Mouse (Mus musculus) CH12.LX (cell line): ENCODE data around the gene Rgs7. TPM values are rescaled to one million over a fixed set of nuclear protein-coding genes. Genes with fewer than 3 reads are reported as not detected.

ENCODE experiments used
- DNase-seq: peaks from one replicate; pipeline ENCODE4 v3.0.0-alpha.2; 2013; ENCODE audit errors: extremely low read depth
- H3K27ac ChIP-seq: 2 replicates; pipeline ENCODE4 v1.5.1; 2012; ENCODE audit warnings: low read depth, mild to moderate bottlenecking, control low read depth, moderate library complexity; ENCODE audit not compliant: insufficient read depth
- H3K27me3 ChIP-seq: replicated peaks from 2 replicates; pipeline ENCODE3; 2012; ENCODE audit warnings: inconsistent platforms
- H3K36me3 ChIP-seq, 2 experiments: replicated peaks in 1 of 2; 2 replicates each; pipeline versions ENCODE3 to v1.6.1; 2012; ENCODE audit warnings: inconsistent platforms in 1 of 2, low read length in 1 of 2, mild to moderate bottlenecking in 1 of 2, mixed read lengths in 1 of 2, moderate library complexity in 1 of 2; ENCODE audit not compliant: control insufficient read depth in 1 of 2, insufficient read depth in 1 of 2
- H3K4me1 ChIP-seq, 2 experiments: 2 replicates each; pipeline ENCODE4 v1.6.1; 2012; ENCODE audit warnings: inconsistent platforms in 1 of 2, moderate library complexity in 1 of 2; ENCODE audit not compliant: insufficient read depth in 2 of 2, control insufficient read depth in 1 of 2
- H3K4me2 ChIP-seq: 2 replicates; pipeline ENCODE4 v1.6.1; 2012; ENCODE audit warnings: low read depth, mild to moderate bottlenecking, control low read depth; ENCODE audit not compliant: poor library complexity, insufficient read depth, severe bottlenecking
- H3K4me3 ChIP-seq, 3 experiments: fragments of 150-350 bp in 1 of 3; sonication (generic) in 1 of 3; replicated peaks in 1 of 3; 2 replicates each; pipeline versions ENCODE3 to v1.5.1; 2011 to 2012; ENCODE audit warnings: low read depth in 2 of 3, low read length in 2 of 3, mild to moderate bottlenecking in 2 of 3, moderate library complexity in 2 of 3, control low read depth in 1 of 3, improper control_type of control experiment in 1 of 3, inconsistent platforms in 1 of 3, mixed read lengths in 1 of 3; ENCODE audit not compliant: poor library complexity in 1 of 3
- H3K79me2 ChIP-seq: replicated peaks from 2 replicates; pipeline ENCODE4 v1.6.1; 2012; ENCODE audit warnings: mild to moderate bottlenecking, moderate library complexity; ENCODE audit not compliant: control insufficient read depth, poor library complexity, insufficient read depth, severe bottlenecking; ENCODE audit errors: extremely low read depth
- H3K9ac ChIP-seq: 2 replicates; pipeline ENCODE4 v1.6.1; 2012; ENCODE audit warnings: low read depth, mild to moderate bottlenecking, control low read depth, moderate library complexity; ENCODE audit not compliant: insufficient read depth
- H3K9me3 ChIP-seq: replicated peaks from 2 replicates; pipeline ENCODE3; 2012; ENCODE audit warnings: low read length, inconsistent platforms, mixed read lengths
- BHLHE40 ChIP-seq: IDR thresholded peaks from 2 replicates; pipeline ENCODE4 v1.6.1; 2011; ENCODE audit warnings: mild to moderate bottlenecking, low read depth, low read length, improper control_type of control experiment
- CHD1 ChIP-seq: IDR thresholded peaks from 2 replicates; pipeline ENCODE4 v1.6.1; 2012; ENCODE audit warnings: low read depth, low read length, improper control_type of control experiment, inconsistent platforms
- CHD2 ChIP-seq: IDR thresholded peaks from 2 replicates; pipeline ENCODE4 v1.6.1; 2011; ENCODE audit warnings: low read length, improper control_type of control experiment
- CTCF ChIP-seq, 2 experiments: IDR thresholded peaks in 1 of 2; conservative IDR thresholded peaks in 1 of 2; 2 replicates each; pipeline ENCODE4 v1.5.1; 2011 to 2012; ENCODE audit warnings: low read depth in 2 of 2, low read length in 2 of 2, improper control_type of control experiment in 1 of 2, inconsistent platforms in 1 of 2, mild to moderate bottlenecking in 1 of 2, moderate library complexity in 1 of 2
- E2F4 ChIP-seq: IDR thresholded peaks from 2 replicates; pipeline ENCODE4 v1.6.1; 2011; ENCODE audit warnings: low read depth, low read length, improper control_type of control experiment; ENCODE audit not compliant: insufficient replicate concordance
- ELF1 ChIP-seq: IDR thresholded peaks from 2 replicates; pipeline ENCODE4 v1.6.1; 2014; ENCODE audit warnings: low read depth, mild to moderate bottlenecking, inconsistent platforms, low read length, improper control_type of control experiment
- EP300 ChIP-seq: IDR thresholded peaks from 2 replicates; pipeline ENCODE4 v1.6.1; 2011; ENCODE audit warnings: low read length, improper control_type of control experiment
- ETS1 ChIP-seq: conservative IDR thresholded peaks from 2 replicates; pipeline ENCODE4 v1.6.1; 2012; ENCODE audit warnings: low read depth, mild to moderate bottlenecking, inconsistent platforms, low read length, improper control_type of control experiment, moderate library complexity
- GABPA ChIP-seq: IDR thresholded peaks from 2 replicates; pipeline ENCODE4 v1.6.1; 2012; ENCODE audit warnings: low read depth, low read length, improper control_type of control experiment, inconsistent platforms; ENCODE audit not compliant: insufficient replicate concordance
- HCFC1 ChIP-seq: IDR thresholded peaks from 2 replicates; pipeline ENCODE4 v1.6.1; 2012; ENCODE audit warnings: low read depth, mild to moderate bottlenecking, inconsistent platforms, low read length, improper control_type of control experiment
- IRF4 ChIP-seq: IDR thresholded peaks from 2 replicates; pipeline ENCODE4 v1.6.1; 2014; ENCODE audit warnings: low read depth, mild to moderate bottlenecking, inconsistent platforms, low read length, improper control_type of control experiment
- KAT2A ChIP-seq: IDR thresholded peaks from 2 replicates; pipeline ENCODE4 v1.6.1; 2012; ENCODE audit warnings: low read length, improper control_type of control experiment, inconsistent platforms; ENCODE audit not compliant: insufficient replicate concordance
- MAFK ChIP-seq: IDR thresholded peaks from 2 replicates; pipeline ENCODE4 v1.6.1; 2011; ENCODE audit warnings: low read length, improper control_type of control experiment; ENCODE audit not compliant: insufficient replicate concordance
- MAX ChIP-seq: IDR thresholded peaks from 2 replicates; pipeline ENCODE4 v1.6.1; 2011; ENCODE audit warnings: low read length, improper control_type of control experiment
- MAZ ChIP-seq: IDR thresholded peaks from 2 replicates; pipeline ENCODE4 v1.6.1; 2012; ENCODE audit warnings: low read depth, mild to moderate bottlenecking, inconsistent platforms, low read length, improper control_type of control experiment, moderate library complexity
- MXI1 ChIP-seq: IDR thresholded peaks from 2 replicates; pipeline ENCODE4 v1.6.1; 2011; ENCODE audit warnings: mild to moderate bottlenecking, low read depth, low read length, improper control_type of control experiment
- MYC ChIP-seq: IDR thresholded peaks from 2 replicates; pipeline ENCODE4 v1.6.1; 2011; ENCODE audit warnings: low read depth, mild to moderate bottlenecking, improper control_type of control experiment, low read length
- NELFE ChIP-seq: IDR thresholded peaks from 2 replicates; pipeline ENCODE4 v1.6.1; 2011; ENCODE audit warnings: low read depth, low read length, improper control_type of control experiment
- POLR2A ChIP-seq: IDR thresholded peaks from 2 replicates; pipeline ENCODE4 v1.6.1; 2011; ENCODE audit warnings: low read depth, mild to moderate bottlenecking, improper control_type of control experiment, low read length
- POLR2AphosphoS2 ChIP-seq: IDR thresholded peaks from 2 replicates; pipeline ENCODE4 v1.6.1; 2011; ENCODE audit warnings: low read depth, low read length, improper control_type of control experiment
- RCOR1 ChIP-seq: conservative IDR thresholded peaks from 2 replicates; pipeline ENCODE4 v1.6.1; 2012; ENCODE audit warnings: low read depth, mild to moderate bottlenecking, inconsistent platforms, low read length, improper control_type of control experiment
- TBP ChIP-seq: conservative IDR thresholded peaks from 2 replicates; pipeline ENCODE4 v1.6.1; 2011; ENCODE audit warnings: low read depth, low read length, improper control_type of control experiment
- USF1 ChIP-seq: IDR thresholded peaks from 2 replicates; pipeline ENCODE4 v1.6.1; 2014; ENCODE audit warnings: low read depth, mild to moderate bottlenecking, inconsistent platforms, low read length, improper control_type of control experiment
- USF2 ChIP-seq: conservative IDR thresholded peaks from 2 replicates; pipeline ENCODE4 v1.6.1; 2011; ENCODE audit warnings: low read depth, low read length, improper control_type of control experiment
- ZC3H11A ChIP-seq: IDR thresholded peaks from 2 replicates; pipeline ENCODE4 v1.6.1; 2012; ENCODE audit warnings: low read depth, mild to moderate bottlenecking, inconsistent platforms, low read length, improper control_type of control experiment
- ZMIZ1 ChIP-seq: IDR thresholded peaks from 2 replicates; pipeline ENCODE4 v1.6.1; 2012; ENCODE audit warnings: low read depth, mild to moderate bottlenecking, inconsistent platforms, low read length, improper control_type of control experiment
- ZNF384 ChIP-seq: IDR thresholded peaks from 2 replicates; pipeline ENCODE4 v1.6.1; 2012; ENCODE audit warnings: low read depth, low read length, improper control_type of control experiment, inconsistent platforms
- dilution Hi-C: fragments of 300-500 bp; cut with MboI; formaldehyde crosslinking; loops from 2 replicates; pipeline ENCODE4 v1.14.3; 2020; ENCODE audit warnings: low sequenced_read_pairs; ENCODE audit not compliant: extremely low pct_unique_long_range_greater_than_20kb, extremely low pct_ligation_motif_present
- in situ Hi-C: fragments of 300-500 bp; cut with MboI; formaldehyde crosslinking; loops from 3 replicates; pipeline ENCODE4 v1.14.3; 2019; ENCODE audit warnings: low sequenced_read_pairs, low pct_ligation_motif_present, low pct_unique_long_range_greater_than_20kb, mixed read lengths
- polyA plus RNA-seq: library from polyadenylated mRNA; unstranded; fragments of >175 nt; gene quantifications from 2 replicates; pipeline ENCODE4 v1.2.1, GENCODE M21; 2012; ENCODE audit warnings: low read depth; ENCODE audit not compliant: insufficient read length
- total RNA-seq, 2 experiments: library from RNA; depleted of rRNA; stranded (reverse); fragments of 300-350 nt in 1 of 2; fragments of >200 nt in 1 of 2; gene quantifications; 2 replicates each; pipeline ENCODE4 v1.2.3; 2012 to 2014

Rgs7 gene
- total and polyA plus RNA-seq, 3 experiments: 0.04 to 0.30 (median 0.09) TPM

DNA sequence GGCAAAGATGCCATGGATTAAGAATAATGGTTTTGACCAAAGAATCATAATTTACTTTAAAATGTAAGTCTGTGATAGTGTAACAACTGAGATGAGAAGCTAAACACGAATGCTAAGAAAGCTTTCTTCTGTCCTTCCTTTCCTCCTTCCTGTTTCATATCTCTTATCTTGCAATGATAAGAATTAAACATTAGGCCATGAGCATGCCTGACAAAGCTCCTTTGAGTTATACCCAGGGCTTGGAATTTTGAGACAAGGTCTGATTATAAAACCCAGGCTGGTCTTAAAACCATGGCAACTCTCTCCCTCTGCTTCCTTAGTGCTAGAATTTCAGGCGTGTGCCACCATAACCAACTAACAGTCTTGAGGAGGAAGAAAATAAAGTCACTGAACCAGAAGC, 22.2 kb upstream of the Rgs7 start:
- H3K27me3 ChIP-seq: no peaks in the 10 kb centered on the region
- TF ChIP-seq GABPA: no peak
- TF ChIP-seq RCOR1: no peak
- no peak for TF ChIP-seq ZNF384
- no peak for TF ChIP-seq EP300
- no peak for TF ChIP-seq TBP
- no peak for TF ChIP-seq ZC3H11A
- TF ChIP-seq ZMIZ1: no peak
- TF ChIP-seq MXI1: no peak
- TF ChIP-seq, all 38 proteins: peak for 0

DNA sequence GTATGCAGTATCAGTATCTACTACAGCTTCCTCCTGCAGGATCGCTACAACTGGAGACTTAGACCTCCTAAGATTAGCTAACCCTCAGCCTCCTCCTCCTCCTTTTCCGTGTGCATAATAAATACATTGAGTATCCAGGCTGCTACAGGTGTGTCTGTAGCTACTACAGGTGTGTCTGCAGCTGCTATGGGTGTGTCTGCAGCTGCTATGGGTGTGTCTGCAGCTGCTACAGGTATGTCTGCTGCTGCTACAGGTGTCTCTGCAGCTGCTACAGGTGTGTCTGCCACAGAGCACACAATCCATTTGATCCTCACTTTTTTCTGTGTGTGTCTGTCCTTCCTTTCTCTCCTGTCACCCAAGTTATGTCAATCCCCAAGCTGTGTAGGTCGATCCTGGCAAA, 19.9 kb upstream of the Rgs7 start:
- no peaks in the 10 kb centered on the region for H3K9me3 ChIP-seq
- dilution Hi-C loops: no loop called here

More for the DNA sequence above, 22.2 kb upstream of the Rgs7 start:
- Histone ChIP-seq H3K36me3 (no peaks in the 10 kb centered on the region), H3K9ac (no peak overlapping the region), H3K79me2 (no peaks in the 10 kb centered on the region), H3K4me3 (no peak overlapping the region), H3K4me1 (no peaks in the 10 kb centered on the region), H3K27ac (no peak overlapping the region), H3K9me3 (no peaks in the 10 kb centered on the region), H3K4me2 (no peak overlapping the region)
- no peak for DNase-seq
- in situ Hi-C loops (no loop called here), dilution Hi-C loops (no loop called here)

DNA sequence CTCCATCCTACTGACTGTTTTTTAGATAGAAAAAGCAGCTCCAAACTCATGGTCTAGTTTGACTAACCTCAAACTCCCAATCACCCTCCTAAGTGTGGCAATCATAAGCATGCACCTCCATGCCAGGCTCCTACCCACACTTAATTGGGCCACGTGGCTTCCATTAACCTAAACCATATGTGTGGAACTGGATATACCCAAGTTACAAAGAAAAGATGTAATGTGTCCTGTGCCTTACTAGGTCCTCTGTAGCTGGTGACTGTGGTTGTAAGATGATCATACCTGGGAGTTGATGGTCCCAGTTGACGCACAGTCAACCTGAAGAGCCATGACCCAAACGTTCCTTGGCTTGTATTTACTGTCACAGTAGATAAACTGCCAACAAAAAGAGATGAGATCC, 17.7 kb upstream of the Rgs7 start:
- Histone ChIP-seq H3K9me3 (no peaks in the 10 kb centered on the region), H3K4me3 (no peak overlapping the region), H3K36me3 (no peaks in the 10 kb centered on the region), H3K4me1 (no peaks in the 10 kb centered on the region), H3K27ac (no peak overlapping the region), H3K27me3 (peaks cover 2% of the 10 kb centered on the region), H3K9ac (no peak overlapping the region), H3K79me2 (no peaks in the 10 kb centered on the region), H3K4me2 (no peak overlapping the region)
- no peak for DNase-seq
- in situ Hi-C loops: no loop called here
- dilution Hi-C loops: no loop called here
- TF ChIP-seq CTCF (conservative IDR thresholded peaks at IDR 0.05 in 1 of 2, IDR thresholded peaks at IDR 0.05 in 1 of 2; ENCODE audit: low read depth in 2 of 2, low read length in 2 of 2) (no peak), MAZ (no peak), POLR2AphosphoS2 (no peak), CHD2 (no peak), BHLHE40 (no peak), E2F4 (no peak), GABPA (no peak), CHD1 (no peak), NELFE (no peak), RCOR1 (no peak), EP300 (no peak), KAT2A (no peak), MAFK (no peak), ELF1 (no peak), HCFC1 (no peak), ZNF384 (no peak)

More for the DNA sequence above, 19.9 kb upstream of the Rgs7 start:
- no peak for DNase-seq
- Histone ChIP-seq H3K27me3 (no peaks in the 10 kb centered on the region), H3K36me3 (no peaks in the 10 kb centered on the region), H3K9ac (no peak overlapping the region), H3K4me3 (no peak overlapping the region), H3K79me2 (no peaks in the 10 kb centered on the region)
- TF ChIP-seq POLR2A: no peak
- TF ChIP-seq USF2: no peak
- TF ChIP-seq CHD2: no peak
- no peak for TF ChIP-seq HCFC1
- no peak for TF ChIP-seq POLR2AphosphoS2
- no peak for TF ChIP-seq MAX
- TF ChIP-seq CTCF (conservative IDR thresholded peaks at IDR 0.05 in 1 of 2, IDR thresholded peaks at IDR 0.05 in 1 of 2; ENCODE audit: low read depth in 2 of 2, low read length in 2 of 2): no peak
- TF ChIP-seq ETS1: no peak
- no peak for TF ChIP-seq MXI1
- TF ChIP-seq EP300: no peak
- no peak for TF ChIP-seq ZC3H11A
- TF ChIP-seq MYC: no peak
- TF ChIP-seq USF1: no peak
- no peak for TF ChIP-seq BHLHE40
- TF ChIP-seq IRF4: no peak
- no peak for TF ChIP-seq ZNF384
- TF ChIP-seq, all 38 proteins: peak for 0
- in situ Hi-C loops: no loop called here
- Histone ChIP-seq H3K27ac (no peak overlapping the region), H3K4me1 (no peaks in the 10 kb centered on the region), H3K4me2 (no peak overlapping the region)
